Mouse (Mus musculus) MEL (cell line): Measurements from ENCODE around the gene 2510009E07Rik. TPM values are rescaled to one million over a fixed set of nuclear protein-coding genes. Genes with fewer than 3 reads are reported as not detected.

Source experiments
- DNase-seq: peaks from one replicate; pipeline ENCODE4 v3.0.0; 2011; ENCODE audit warnings: low read depth, low spot score
- H3K27ac ChIP-seq: 2 replicates; pipeline ENCODE4 v1.5.1; 2012; ENCODE audit warnings: low read depth, mild to moderate bottlenecking, control low read depth, low read length, moderate library complexity; ENCODE audit not compliant: control insufficient read depth
- H3K27me3 ChIP-seq, 2 experiments: fragments of 150-350 bp in 1 of 2; sonication (generic) in 1 of 2; 2 replicates each; pipeline ENCODE4 v1.6.1; 2012; ENCODE audit warnings: low read length in 2 of 2, mild to moderate bottlenecking in 2 of 2, improper control_type of control experiment in 1 of 2, moderate library complexity in 1 of 2; ENCODE audit not compliant: insufficient read depth in 2 of 2, control insufficient read depth in 1 of 2
- H3K36me3 ChIP-seq, 2 experiments: 2 replicates each; pipeline ENCODE4 v1.6.1; 2012 to 2014; ENCODE audit warnings: low read length in 2 of 2, improper control_type of control experiment in 1 of 2, inconsistent platforms in 1 of 2, mild to moderate bottlenecking in 1 of 2; ENCODE audit not compliant: insufficient read depth in 2 of 2, control insufficient read depth in 1 of 2
- H3K4me1 ChIP-seq, 2 experiments: fragments of 150-350 bp in 1 of 2; sonication (generic) in 1 of 2; 2 replicates each; pipeline ENCODE4 v1.6.1; 2012; ENCODE audit warnings: low read length in 2 of 2, improper control_type of control experiment in 1 of 2, mild to moderate bottlenecking in 1 of 2; ENCODE audit not compliant: insufficient read depth in 2 of 2, control insufficient read depth in 1 of 2
- H3K4me3 ChIP-seq, 2 experiments: fragments of 150-350 bp in 1 of 2; sonication (generic) in 1 of 2; 2 replicates each; pipeline ENCODE4 v1.5.1; 2012; ENCODE audit warnings: low read depth in 2 of 2, low read length in 2 of 2, mild to moderate bottlenecking in 2 of 2, moderate library complexity in 2 of 2, control low read depth in 1 of 2, improper control_type of control experiment in 1 of 2; ENCODE audit not compliant: control insufficient read depth in 1 of 2, insufficient read depth in 1 of 2
- H3K79me2 ChIP-seq: 2 replicates; pipeline ENCODE4 v1.6.1; 2012; ENCODE audit warnings: mild to moderate bottlenecking, low read length, moderate library complexity; ENCODE audit not compliant: control insufficient read depth, poor library complexity, insufficient read depth
- H3K9ac ChIP-seq: 2 replicates; pipeline ENCODE4 v1.6.1; 2012; ENCODE audit warnings: low read depth, mild to moderate bottlenecking, control low read depth, low read length, moderate library complexity; ENCODE audit not compliant: control insufficient read depth, poor library complexity, severe bottlenecking
- H3K9me3 ChIP-seq: fragments of 150-350 bp; sonication (generic); replicated peaks from 2 replicates; pipeline ENCODE4 v1.6.1; 2012; ENCODE audit warnings: mild to moderate bottlenecking, low read length, improper control_type of control experiment, moderate library complexity; ENCODE audit not compliant: insufficient read depth
- BHLHE40 ChIP-seq: IDR thresholded peaks from 2 replicates; pipeline ENCODE4 v1.6.1; 2012; ENCODE audit warnings: low read depth, mild to moderate bottlenecking, inconsistent platforms, low read length, improper control_type of control experiment, borderline replicate concordance
- CHD2 ChIP-seq: IDR thresholded peaks from 2 replicates; pipeline ENCODE4 v1.6.1; 2011; ENCODE audit warnings: low read length, improper control_type of control experiment
- CTCF ChIP-seq, 3 experiments: IDR thresholded peaks in 2 of 3; conservative IDR thresholded peaks in 1 of 3; 2 replicates each; pipeline ENCODE4 v1.5.1; 2011 to 2012; ENCODE audit warnings: low read length in 3 of 3, low read depth in 2 of 3, mild to moderate bottlenecking in 2 of 3, improper control_type of control experiment in 1 of 3, inconsistent platforms in 1 of 3, mixed read lengths in 1 of 3, moderate library complexity in 1 of 3; ENCODE audit not compliant: control insufficient read depth in 1 of 3, insufficient read depth in 1 of 3, poor library complexity in 1 of 3, severe bottlenecking in 1 of 3
- E2F4 ChIP-seq: IDR thresholded peaks from 2 replicates; pipeline ENCODE4 v1.6.1; 2011; ENCODE audit warnings: low read depth, low read length, improper control_type of control experiment, borderline replicate concordance
- ELF1 ChIP-seq: IDR thresholded peaks from 2 replicates; pipeline ENCODE4 v1.6.1; 2014; ENCODE audit warnings: low read depth, mild to moderate bottlenecking, inconsistent platforms, low read length, improper control_type of control experiment, moderate library complexity
- ETS1 ChIP-seq: IDR thresholded peaks from 2 replicates; pipeline ENCODE4 v1.6.1; 2012; ENCODE audit warnings: low read depth, mild to moderate bottlenecking, inconsistent platforms, low read length, improper control_type of control experiment, moderate library complexity
- GATA1 ChIP-seq: IDR thresholded peaks from 2 replicates; pipeline ENCODE4 v1.6.1; 2011; ENCODE audit warnings: low read depth, low read length, improper control_type of control experiment
- HCFC1 ChIP-seq: IDR thresholded peaks from 2 replicates; pipeline ENCODE4 v1.6.1; 2012; ENCODE audit warnings: low read depth, mild to moderate bottlenecking, inconsistent platforms, low read length, improper control_type of control experiment, moderate library complexity
- JUND ChIP-seq: IDR thresholded peaks from 2 replicates; pipeline ENCODE4 v1.6.1; 2011; ENCODE audit warnings: low read depth, mild to moderate bottlenecking, improper control_type of control experiment, low read length
- KAT2A ChIP-seq: conservative IDR thresholded peaks from 2 replicates; pipeline ENCODE4 v1.6.1; 2012; ENCODE audit warnings: low read depth, low read length, improper control_type of control experiment, inconsistent platforms
- MAFK ChIP-seq: IDR thresholded peaks from 2 replicates; pipeline ENCODE4 v1.6.1; 2011; ENCODE audit warnings: low read depth, mild to moderate bottlenecking, low read length, improper control_type of control experiment, borderline replicate concordance
- MAX ChIP-seq: IDR thresholded peaks from 2 replicates; pipeline ENCODE4 v1.6.1; 2011; ENCODE audit warnings: low read length, improper control_type of control experiment
- MAZ ChIP-seq: IDR thresholded peaks from 2 replicates; pipeline ENCODE4 v1.6.1; 2012; ENCODE audit warnings: low read depth, mild to moderate bottlenecking, inconsistent platforms, low read length, improper control_type of control experiment
- MEF2A ChIP-seq: IDR thresholded peaks from 2 replicates; pipeline ENCODE4 v1.6.1; 2014; ENCODE audit warnings: low read depth, mild to moderate bottlenecking, inconsistent platforms, low read length, improper control_type of control experiment; ENCODE audit not compliant: poor library complexity, insufficient replicate concordance, severe bottlenecking; ENCODE audit errors: extremely low read depth
- MYB ChIP-seq: IDR thresholded peaks from 2 replicates; pipeline ENCODE4 v1.6.1; 2011; ENCODE audit warnings: mild to moderate bottlenecking, low read depth, low read length, improper control_type of control experiment
- MYC ChIP-seq: IDR thresholded peaks from 2 replicates; pipeline ENCODE4 v1.6.1; 2011; ENCODE audit warnings: low read depth, mild to moderate bottlenecking, low read length, improper control_type of control experiment, moderate library complexity
- NELFE ChIP-seq: IDR thresholded peaks from 2 replicates; pipeline ENCODE4 v1.6.1; 2011; ENCODE audit warnings: low read depth, low read length, improper control_type of control experiment
- NRF1 ChIP-seq: IDR thresholded peaks from 2 replicates; pipeline ENCODE4 v1.6.1; 2014; ENCODE audit warnings: low read depth, mild to moderate bottlenecking, inconsistent platforms, low read length, improper control_type of control experiment, moderate library complexity; ENCODE audit not compliant: poor library complexity, insufficient read depth, severe bottlenecking
- POLR2A ChIP-seq, 2 experiments: IDR thresholded peaks; 2 replicates each; pipeline ENCODE4 v1.6.1; 2011 to 2012; ENCODE audit warnings: low read length in 2 of 2, mild to moderate bottlenecking in 2 of 2, control low read depth in 1 of 2, improper control_type of control experiment in 1 of 2, low read depth in 1 of 2, moderate library complexity in 1 of 2; ENCODE audit not compliant: control insufficient read depth in 1 of 2, insufficient read depth in 1 of 2, poor library complexity in 1 of 2
- POLR2AphosphoS2 ChIP-seq: IDR thresholded peaks from 2 replicates; pipeline ENCODE4 v1.6.1; 2011; ENCODE audit warnings: low read length, improper control_type of control experiment
- POLR2AphosphoS5 ChIP-seq: IDR thresholded peaks from 2 replicates; pipeline ENCODE4 v1.6.1; 2012; ENCODE audit warnings: low read depth, borderline replicate concordance, mild to moderate bottlenecking, inconsistent platforms, low read length, moderate library complexity, mixed read lengths
- RAD21 ChIP-seq: IDR thresholded peaks from 2 replicates; pipeline ENCODE4 v1.6.1; 2011; ENCODE audit warnings: mild to moderate bottlenecking, low read depth, low read length, improper control_type of control experiment
- RCOR1 ChIP-seq: IDR thresholded peaks from 2 replicates; pipeline ENCODE4 v1.6.1; 2012; ENCODE audit warnings: low read depth, mild to moderate bottlenecking, inconsistent platforms, low read length, improper control_type of control experiment
- SIN3A ChIP-seq: IDR thresholded peaks from 2 replicates; pipeline ENCODE4 v1.6.1; 2012; ENCODE audit warnings: low read length, improper control_type of control experiment, inconsistent platforms
- TCF12 ChIP-seq: IDR thresholded peaks from 2 replicates; pipeline ENCODE4 v1.6.1; 2014; ENCODE audit warnings: low read depth, mild to moderate bottlenecking, inconsistent platforms, low read length, improper control_type of control experiment, moderate library complexity
- USF2 ChIP-seq, 2 experiments: IDR thresholded peaks; 2 replicates each; pipeline ENCODE4 v1.6.1; 2011 to 2012; ENCODE audit warnings: improper control_type of control experiment in 2 of 2, low read length in 2 of 2, borderline replicate concordance in 1 of 2, inconsistent platforms in 1 of 2, low read depth in 1 of 2, mild to moderate bottlenecking in 1 of 2; ENCODE audit not compliant: insufficient read depth in 1 of 2
- ZKSCAN1 ChIP-seq: IDR thresholded peaks from 2 replicates; pipeline ENCODE4 v1.6.1; 2012; ENCODE audit warnings: low read depth, mild to moderate bottlenecking, inconsistent platforms, low read length, improper control_type of control experiment, moderate library complexity
- ZMIZ1 ChIP-seq: IDR thresholded peaks from 2 replicates; pipeline ENCODE4 v1.6.1; 2012; ENCODE audit warnings: low read depth, mild to moderate bottlenecking, inconsistent platforms, low read length, improper control_type of control experiment, moderate library complexity
- polyA plus RNA-seq, 2 experiments: library from polyadenylated mRNA; stranded (reverse) in 1 of 2; unstranded in 1 of 2; fragments of >175 nt in 1 of 2; fragments of >200 nt in 1 of 2; gene quantifications; 2 replicates each; pipeline versions ENCODE4 v1.2.1 to v1.2.4; 2012; ENCODE audit warnings: low replicate concordance in 2 of 2, low read depth in 1 of 2; ENCODE audit not compliant: insufficient read length in 2 of 2, insufficient read depth in 1 of 2, missing spikeins in 1 of 2
- total RNA-seq: library from RNA; depleted of rRNA; stranded (reverse); fragments of 300-350 nt; gene quantifications from 2 replicates; pipeline ENCODE4 v1.2.3, GENCODE M21; 2012

Gene 2510009E07Rik
- total and polyA plus RNA-seq, 3 experiments, result not detected

DNA sequence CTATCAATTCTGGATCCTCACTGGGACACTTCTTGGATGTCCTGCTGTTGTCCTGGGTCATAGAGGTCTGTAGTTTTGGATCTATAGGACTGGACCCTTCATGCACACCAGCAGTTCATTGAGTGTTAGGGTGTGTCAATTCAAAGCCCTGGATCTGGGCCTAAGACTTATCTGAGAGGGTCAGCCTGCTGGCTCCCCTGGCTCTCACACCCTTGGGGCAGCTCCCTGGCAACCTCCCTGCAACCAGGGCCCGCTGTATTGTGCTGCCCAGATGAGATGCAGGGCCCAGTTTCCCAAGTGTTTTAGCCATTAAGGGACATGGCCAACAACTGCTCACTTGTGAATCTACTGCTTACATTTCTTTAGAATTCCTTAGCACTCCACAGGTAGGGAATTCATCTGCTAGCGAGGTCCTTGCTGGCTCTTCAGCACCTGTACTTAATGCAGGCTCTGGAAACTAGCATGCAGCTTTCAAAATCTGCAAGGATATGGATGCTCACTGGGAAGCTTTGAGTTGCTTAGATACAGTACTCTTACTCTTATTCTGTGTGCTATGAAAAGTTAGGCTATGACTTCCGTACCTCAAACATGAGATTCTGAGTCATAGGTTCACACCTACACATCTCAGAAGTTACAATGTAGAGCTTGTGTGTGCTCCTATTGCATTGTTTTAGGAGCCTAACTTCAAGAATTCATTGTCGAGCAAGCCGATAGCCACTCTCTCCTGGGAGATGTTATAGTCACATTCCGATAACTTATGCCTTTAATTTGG is 88.0 kb downstream of the 2510009E07Rik start:
- no peak for TF ChIP-seq NELFE
- no peak for TF ChIP-seq BHLHE40
- no peak for TF ChIP-seq RAD21
- no peak for TF ChIP-seq POLR2AphosphoS2
- no peak for TF ChIP-seq CHD2
- TF ChIP-seq MEF2A, result no peak
- TF ChIP-seq KAT2A, result no peak
- no peak for TF ChIP-seq RCOR1
- TF ChIP-seq MYC, result no peak
- no peak for TF ChIP-seq E2F4
- TF ChIP-seq ELF1, result no peak
- no peak for TF ChIP-seq SIN3A
- no peak for TF ChIP-seq GATA1
- no peak for TF ChIP-seq MYB
- no peak for TF ChIP-seq ZKSCAN1
- no peak for TF ChIP-seq MAZ
- no peak for TF ChIP-seq ZMIZ1
- no peak for TF ChIP-seq POLR2AphosphoS5
- TF ChIP-seq, all 39 proteins: peak for 0
- Histone ChIP-seq H3K4me3 (no peak overlapping the region), H3K4me1 (peaks cover 0 to 2% of the 10 kb centered on the region in 2 experiments; a peak in 3 of 4 replicates), H3K36me3 (peaks cover 0 to 7% of the 10 kb centered on the region in 2 experiments; a peak in 2 of 4 replicates), H3K79me2 (no peaks in the 10 kb centered on the region), H3K27me3 (no peaks in the 10 kb centered on the region), H3K27ac (no peak overlapping the region), H3K9ac (no peak overlapping the region), H3K9me3 (no peaks in the 10 kb centered on the region)
- DNase-seq, result no peak

DNA sequence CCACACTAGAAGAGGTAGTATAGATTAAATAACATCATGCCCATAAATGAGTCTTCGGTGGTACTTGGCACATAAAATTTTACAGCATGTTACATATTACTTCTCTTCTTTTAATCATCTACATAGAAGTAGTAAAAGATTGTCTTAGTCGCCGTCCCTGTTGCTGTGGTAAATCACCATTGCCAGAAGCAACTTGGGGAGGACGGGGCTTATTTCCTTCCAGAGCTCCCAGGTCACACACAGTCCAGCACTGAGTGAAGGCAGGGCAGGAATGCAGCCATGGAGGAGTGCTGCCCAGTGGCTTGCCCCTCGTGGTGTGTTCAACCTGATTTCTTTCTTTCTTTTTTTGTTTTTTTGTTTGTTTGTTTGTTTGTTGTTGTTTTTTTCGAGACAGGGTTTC is 90.1 kb downstream of the 2510009E07Rik start:
- Histone ChIP-seq H3K27me3 (no peaks in the 10 kb centered on the region), H3K9me3 (no peaks in the 10 kb centered on the region), H3K4me1 (peaks cover 0 to 2% of the 10 kb centered on the region in 2 experiments; a peak in 3 of 4 replicates), H3K27ac (no peak overlapping the region), H3K9ac (no peak overlapping the region), H3K4me3 (no peak overlapping the region), H3K36me3 (peaks cover 0 to 7% of the 10 kb centered on the region in 2 experiments; a peak in 2 of 4 replicates), H3K79me2 (no peaks in the 10 kb centered on the region)
- no peak for DNase-seq
- TF ChIP-seq POLR2A (IDR thresholded peaks at IDR 0.05; ENCODE audit: control insufficient read depth in 1 of 2, insufficient read depth in 1 of 2, low read depth in 1 of 2, low read length in 2 of 2, poor library complexity in 1 of 2), result no peak
- no peak for TF ChIP-seq ETS1
- TF ChIP-seq CTCF (IDR thresholded peaks at IDR 0.05 in 2 of 3, conservative IDR thresholded peaks at IDR 0.05 in 1 of 3; ENCODE audit: control insufficient read depth in 1 of 3, insufficient read depth in 1 of 3, low read depth in 2 of 3, low read length in 3 of 3, poor library complexity in 1 of 3, severe bottlenecking in 1 of 3), result no peak
- TF ChIP-seq TCF12, result no peak
- no peak for TF ChIP-seq MAX
- no peak for TF ChIP-seq RAD21
- TF ChIP-seq BHLHE40, result no peak
- no peak for TF ChIP-seq E2F4
- TF ChIP-seq POLR2AphosphoS5, result no peak
- no peak for TF ChIP-seq USF2 (IDR thresholded peaks at IDR 0.05; ENCODE audit: borderline replicate concordance in 1 of 2, insufficient read depth in 1 of 2, low read depth in 1 of 2, low read length in 2 of 2)
- TF ChIP-seq HCFC1, result no peak
- TF ChIP-seq MAFK, result no peak
- no peak for TF ChIP-seq NRF1
- no peak for TF ChIP-seq GATA1
- no peak for TF ChIP-seq RCOR1
- TF ChIP-seq JUND, result no peak
- no peak for TF ChIP-seq ZKSCAN1
